Mouse (Mus musculus): Measurements from ENCODE around the gene Gk. TPM values are rescaled to one million over a fixed set of nuclear protein-coding genes. Genes with fewer than 3 reads are reported as not detected.

Gene Gk
- polyA plus RNA-seq (2012; rRNA removed): 53.7 and 64.0 TPM in 2 replicates

- H3K27ac ChIP-seq (ENCODE audit: insufficient read depth, low read depth, low read length): peak within 1 kb of the TSS; percentile 100
- 1% methylated on average over 14 of the region's 45 CpGs for WGBS
- H3K27me3 ChIP-seq (replicated peaks; ENCODE audit: control insufficient read depth, insufficient read depth, low read length): no peaks in the 10 kb centered on the region
- H3K36me3 ChIP-seq (ENCODE audit: control insufficient read depth, insufficient read depth, low read length): no peaks in the 10 kb centered on the region
- H3K4me3 ChIP-seq (ENCODE audit: insufficient read depth, low read depth, low read length): peak within 1 kb of the TSS; percentile 97
- 0 out of 2 replicates have a peak, but pooled peaks cover 3% of the 10 kb centered on the region for H3K4me1 ChIP-seq (ENCODE audit: control insufficient read depth, insufficient read depth, low read length)
- DNase-seq: peak; percentile 99
- TF ChIP-seq CTCF (conservative IDR thresholded peaks at IDR 0.05; ENCODE audit: insufficient read depth, insufficient read length, low read depth, low read length): no peak
- peak; percentile 66 for TF ChIP-seq POLR2A (IDR thresholded peaks at IDR 0.05; ENCODE audit: low read depth, low read length)
Measured at GRCm38 (mm10) chrX:85776544-85777087, at the start of gene Gk. TSS of gene Gk (minus strand) at chrX:85776819.

- no peak overlapping the region for H3K4me3 ChIP-seq (ENCODE audit: insufficient read depth, low read depth, low read length)
- TF ChIP-seq POLR2A (IDR thresholded peaks at IDR 0.05; ENCODE audit: low read depth, low read length): no peak
- TF ChIP-seq CTCF (conservative IDR thresholded peaks at IDR 0.05; ENCODE audit: insufficient read depth, insufficient read length, low read depth, low read length): no peak
- DNase-seq: no peak
- peaks cover 3% of the 10 kb centered on the region; the same call in 1 of the 2 replicates for H3K4me1 ChIP-seq (ENCODE audit: control insufficient read depth, insufficient read depth, low read length)
- 40% methylated on average over 4 of the region's 4 CpGs for WGBS
- no peak overlapping the region for H3K27ac ChIP-seq (ENCODE audit: insufficient read depth, low read depth, low read length)
- no peaks in the 10 kb centered on the region for H3K36me3 ChIP-seq (ENCODE audit: control insufficient read depth, insufficient read depth, low read length)
- H3K27me3 ChIP-seq (replicated peaks; ENCODE audit: control insufficient read depth, insufficient read depth, low read length): no peaks in the 10 kb centered on the region
Measured at GRCm38 (mm10) chrX:85804706-85805376, 28.2 kb upstream of the Gk start.

DNA sequence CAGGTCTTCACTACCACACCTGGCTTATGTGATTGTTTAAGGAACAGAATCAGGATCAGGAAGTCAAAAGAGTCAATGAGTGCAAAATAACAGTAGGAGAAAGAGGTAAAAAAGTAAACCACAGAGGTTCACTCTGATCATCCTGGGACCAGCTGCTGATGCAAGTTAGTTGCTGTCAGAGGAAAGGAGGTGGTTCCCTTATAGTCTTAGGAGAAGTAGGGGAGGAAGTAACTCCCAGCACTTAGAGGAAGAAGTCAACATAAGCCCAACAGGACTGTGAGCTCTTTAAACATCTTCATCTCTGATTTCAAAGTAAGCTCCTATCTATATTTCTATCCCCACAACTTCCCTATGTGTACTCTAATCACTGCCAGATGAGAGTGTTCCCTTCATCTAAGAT lies 26.4 kb upstream of the Gk start:
- Histone ChIP-seq H3K4me3 (ENCODE audit: insufficient read depth, low read depth, low read length) (no peak overlapping the region), H3K27me3 (replicated peaks; ENCODE audit: control insufficient read depth, insufficient read depth, low read length) (no peaks in the 10 kb centered on the region), H3K27ac (ENCODE audit: insufficient read depth, low read depth, low read length) (no peak overlapping the region), H3K36me3 (ENCODE audit: control insufficient read depth, insufficient read depth, low read length) (no peaks in the 10 kb centered on the region), H3K4me1 (ENCODE audit: control insufficient read depth, insufficient read depth, low read length) (peaks cover 3% of the 10 kb centered on the region; the same call in 1 of the 2 replicates)
- DNase-seq: no peak
- TF ChIP-seq POLR2A (IDR thresholded peaks at IDR 0.05; ENCODE audit: low read depth, low read length) (no peak), CTCF (conservative IDR thresholded peaks at IDR 0.05; ENCODE audit: insufficient read depth, insufficient read length, low read depth, low read length) (no peak)

GRCm38 (mm10) chrX:85797449-85797848 lies 20.8 kb upstream of the Gk start:
- Histone ChIP-seq H3K4me1 (ENCODE audit: control insufficient read depth, insufficient read depth, low read length) (peaks cover 3% of the 10 kb centered on the region; the same call in 1 of the 2 replicates), H3K36me3 (ENCODE audit: control insufficient read depth, insufficient read depth, low read length) (no peaks in the 10 kb centered on the region), H3K4me3 (ENCODE audit: insufficient read depth, low read depth, low read length) (no peak overlapping the region), H3K27me3 (replicated peaks; ENCODE audit: control insufficient read depth, insufficient read depth, low read length) (no peaks in the 10 kb centered on the region), H3K27ac (ENCODE audit: insufficient read depth, low read depth, low read length) (no peak overlapping the region)
- 79% methylated on average over 2 of the region's 2 CpGs for WGBS
- no peak for DNase-seq
- TF ChIP-seq CTCF (conservative IDR thresholded peaks at IDR 0.05; ENCODE audit: insufficient read depth, insufficient read length, low read depth, low read length) (no peak), POLR2A (IDR thresholded peaks at IDR 0.05; ENCODE audit: low read depth, low read length) (no peak)

DNA sequence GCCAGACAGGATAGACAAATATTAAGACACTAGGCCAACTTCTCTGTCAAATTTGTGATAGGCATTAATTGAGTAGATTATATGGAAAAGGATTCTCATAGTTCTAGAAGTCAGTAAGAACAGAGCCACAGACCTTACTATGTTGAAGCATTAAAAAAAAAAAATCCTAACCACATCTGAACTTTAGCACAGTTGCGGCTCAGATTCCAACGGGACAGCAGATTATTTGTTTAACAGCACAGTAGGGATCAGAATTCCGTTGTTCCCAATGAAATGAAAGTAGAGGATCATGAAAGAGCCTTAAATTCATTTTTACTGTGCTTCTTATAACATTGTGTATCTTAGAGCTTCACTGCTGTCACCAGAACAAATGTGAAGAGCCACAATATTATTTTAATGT lies 1.7 kb upstream of the Gk start:
- H3K27ac ChIP-seq (ENCODE audit: insufficient read depth, low read depth, low read length): no peak overlapping the region
- H3K36me3 ChIP-seq (ENCODE audit: control insufficient read depth, insufficient read depth, low read length): no peaks in the 10 kb centered on the region
- H3K27me3 ChIP-seq (replicated peaks; ENCODE audit: control insufficient read depth, insufficient read depth, low read length): no peaks in the 10 kb centered on the region
- DNase-seq: peak; percentile 38
- no peak overlapping the region for H3K4me3 ChIP-seq (ENCODE audit: insufficient read depth, low read depth, low read length)
- H3K4me1 ChIP-seq (ENCODE audit: control insufficient read depth, insufficient read depth, low read length): 0 out of 2 replicates have a peak, but pooled peaks cover 3% of the 10 kb centered on the region
- TF ChIP-seq CTCF (conservative IDR thresholded peaks at IDR 0.05; ENCODE audit: insufficient read depth, insufficient read length, low read depth, low read length) (no peak), POLR2A (IDR thresholded peaks at IDR 0.05; ENCODE audit: low read depth, low read length) (no peak)
- 35% methylated on average over 3 of the region's 3 CpGs for WGBS

DNA sequence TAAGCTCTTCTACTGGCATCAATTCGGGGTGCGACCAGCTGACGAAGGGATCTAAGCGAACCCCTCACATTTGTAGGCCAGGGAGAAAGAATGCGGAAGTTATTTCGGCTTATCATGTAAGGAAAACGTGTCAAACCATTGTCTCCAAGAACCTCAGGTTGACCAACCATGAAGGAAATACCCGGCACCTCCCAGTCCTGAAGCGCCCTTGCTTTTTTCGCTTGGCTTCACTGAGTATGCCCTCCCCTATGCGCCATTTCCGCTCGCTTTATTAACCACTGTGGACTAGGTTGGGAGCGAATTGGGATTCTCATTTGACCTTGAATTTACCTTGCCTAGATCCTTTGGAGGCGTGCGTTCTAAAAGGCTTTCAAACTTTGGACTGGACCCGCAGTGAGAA lies 522 bp upstream of the Gk start:
- under 1% methylated on average over 17 of the region's 17 CpGs for WGBS
- Histone ChIP-seq H3K4me3 (ENCODE audit: insufficient read depth, low read depth, low read length) (peak overlapping the region; percentile 96), H3K27ac (ENCODE audit: insufficient read depth, low read depth, low read length) (peak overlapping the region; percentile 100), H3K27me3 (replicated peaks; ENCODE audit: control insufficient read depth, insufficient read depth, low read length) (no peaks in the 10 kb centered on the region), H3K36me3 (ENCODE audit: control insufficient read depth, insufficient read depth, low read length) (no peaks in the 10 kb centered on the region), H3K4me1 (ENCODE audit: control insufficient read depth, insufficient read depth, low read length) (0 out of 2 replicates have a peak, but pooled peaks cover 3% of the 10 kb centered on the region)
- TF ChIP-seq POLR2A (IDR thresholded peaks at IDR 0.05; ENCODE audit: low read depth, low read length) (no peak), CTCF (conservative IDR thresholded peaks at IDR 0.05; ENCODE audit: insufficient read depth, insufficient read length, low read depth, low read length) (no peak)
- peak; percentile 87 for DNase-seq

DNA sequence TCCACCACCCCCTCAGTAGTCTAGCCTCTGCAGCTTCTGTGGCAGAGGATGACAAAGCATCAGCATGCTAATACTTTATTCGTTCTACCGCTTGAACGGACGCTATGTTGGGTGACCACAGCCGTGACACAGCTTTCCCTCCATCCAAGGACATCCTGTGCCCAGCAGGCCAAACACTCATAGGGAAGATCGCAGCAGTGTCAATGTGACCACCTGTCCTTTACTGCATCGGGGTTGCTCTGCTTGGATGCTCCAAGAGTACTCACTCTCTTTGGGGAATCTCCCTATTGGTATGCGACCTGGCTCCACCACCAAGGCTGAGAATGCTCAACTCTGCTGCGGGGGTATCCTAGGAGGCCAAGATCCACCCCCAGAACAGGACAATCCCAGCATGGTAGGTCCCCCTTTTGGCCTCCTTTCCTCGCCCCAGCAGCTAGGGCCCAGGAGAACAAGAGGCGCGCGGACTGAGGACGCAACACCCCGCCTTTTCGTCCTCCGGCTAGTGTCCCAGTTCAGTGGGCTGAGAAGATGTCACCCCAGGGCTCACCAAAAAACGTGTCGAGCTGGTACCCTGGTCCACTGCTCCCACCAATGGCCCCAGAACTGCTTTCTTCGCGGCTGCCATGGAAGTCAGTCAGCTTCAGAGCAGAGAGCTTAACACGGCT lies 608 bp downstream of the Gk start:
- Histone ChIP-seq H3K27ac (ENCODE audit: insufficient read depth, low read depth, low read length) (peak overlapping the region; percentile 96), H3K4me3 (ENCODE audit: insufficient read depth, low read depth, low read length) (peak overlapping the region; percentile 97), H3K27me3 (replicated peaks; ENCODE audit: control insufficient read depth, insufficient read depth, low read length) (no peaks in the 10 kb centered on the region), H3K36me3 (ENCODE audit: control insufficient read depth, insufficient read depth, low read length) (no peaks in the 10 kb centered on the region), H3K4me1 (ENCODE audit: control insufficient read depth, insufficient read depth, low read length) (0 out of 2 replicates have a peak, but pooled peaks cover 3% of the 10 kb centered on the region)
- DNase-seq: peak; percentile 18
- WGBS: under 1% methylated on average over 22 of the region's 22 CpGs
- TF ChIP-seq CTCF (conservative IDR thresholded peaks at IDR 0.05; ENCODE audit: insufficient read depth, insufficient read length, low read depth, low read length): no peak
- peak; percentile 47 for TF ChIP-seq POLR2A (IDR thresholded peaks at IDR 0.05; ENCODE audit: low read depth, low read length)
